Mouse (Mus musculus): Measurements from ENCODE around the gene Tex9.
A peak's percentile ranks its signal among the peaks of the same experiment; 100 is the strongest.
"Not testable (repeated sequence)": the region's sequence is repeated elsewhere in the genome, so short reads cannot be mapped to it uniquely, and the experiment has no call there.

The Tex9 gene

DNA sequence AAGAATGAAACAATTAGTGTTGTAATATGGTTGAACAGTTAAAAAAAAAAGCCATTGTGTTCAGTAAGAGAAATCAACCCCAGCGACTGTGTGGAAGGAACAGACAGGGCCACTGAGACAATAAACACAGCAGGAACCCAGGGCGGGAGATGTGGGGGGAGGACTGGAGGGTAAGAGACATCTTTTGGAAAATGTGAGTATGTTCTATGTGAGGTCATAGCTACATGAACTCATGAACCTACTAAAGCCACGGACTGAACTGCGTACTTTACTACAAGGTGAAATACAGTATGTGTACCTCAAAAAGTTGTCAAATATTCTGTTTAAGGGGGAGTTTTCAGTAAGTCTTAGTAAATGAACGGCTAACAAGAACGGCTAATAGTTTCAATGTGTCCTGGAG lies 14.7 kb downstream of the Tex9 start:
- DNase-seq: no peak

DNA sequence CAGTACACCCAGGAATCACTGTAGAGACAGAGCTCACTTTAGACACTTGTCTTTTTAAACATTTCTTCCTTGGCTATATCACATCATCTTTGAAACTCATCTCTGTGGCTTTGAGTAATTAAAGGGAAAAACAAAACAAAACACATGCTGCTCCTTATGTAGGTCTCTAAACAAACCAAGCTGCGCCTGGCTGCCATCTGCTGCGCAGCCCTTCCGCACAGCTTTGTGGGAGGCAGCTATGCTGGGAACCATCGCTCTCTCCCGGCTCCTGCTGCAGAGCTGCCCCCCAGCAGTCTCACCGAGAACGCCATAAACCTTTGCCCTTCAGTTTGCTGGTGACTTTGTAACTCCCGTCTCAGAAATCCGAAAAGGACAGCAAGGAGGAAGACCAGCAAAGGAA lies 16.5 kb downstream of the Tex9 start:
- no peak for DNase-seq

DNA sequence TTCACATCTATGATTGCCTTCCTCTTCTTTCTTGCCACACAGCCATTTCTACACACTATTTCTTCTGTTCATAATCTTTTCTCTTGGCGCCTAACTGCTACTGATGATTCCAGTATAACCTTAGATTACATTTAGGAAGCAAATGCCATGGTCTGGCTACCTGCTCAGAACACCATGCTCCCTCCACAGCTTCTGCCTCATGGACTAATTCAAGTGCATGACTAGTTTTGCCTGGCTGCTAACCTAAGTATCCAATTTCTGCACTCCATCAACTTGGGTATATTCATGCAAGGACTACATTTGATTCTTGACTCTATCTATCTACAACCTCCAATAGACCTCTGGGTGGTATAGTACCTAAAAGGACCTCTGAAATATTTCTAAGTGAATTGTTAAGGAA lies 22.2 kb downstream of the Tex9 start:
- no peak for DNase-seq

DNA sequence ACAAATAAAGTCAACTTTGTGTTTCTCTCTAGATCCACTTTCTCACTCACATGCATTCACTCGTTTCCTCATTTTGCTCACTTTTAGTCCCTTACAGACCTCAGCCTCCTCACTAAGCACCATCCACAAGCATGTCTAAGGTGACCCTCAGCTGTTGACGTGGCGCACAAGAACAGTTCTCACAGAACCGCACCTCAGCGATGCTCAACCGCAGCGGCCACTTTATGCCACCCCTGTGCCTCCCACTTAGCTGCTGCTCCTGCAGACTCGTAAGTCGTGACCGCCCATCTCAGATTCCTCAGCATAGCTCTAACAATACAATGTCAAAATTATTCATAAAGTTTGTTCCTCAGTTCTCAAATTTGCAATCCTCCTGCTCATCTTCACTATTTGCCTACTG lies 23.4 kb downstream of the Tex9 start:
- DNase-seq: no peak

DNA sequence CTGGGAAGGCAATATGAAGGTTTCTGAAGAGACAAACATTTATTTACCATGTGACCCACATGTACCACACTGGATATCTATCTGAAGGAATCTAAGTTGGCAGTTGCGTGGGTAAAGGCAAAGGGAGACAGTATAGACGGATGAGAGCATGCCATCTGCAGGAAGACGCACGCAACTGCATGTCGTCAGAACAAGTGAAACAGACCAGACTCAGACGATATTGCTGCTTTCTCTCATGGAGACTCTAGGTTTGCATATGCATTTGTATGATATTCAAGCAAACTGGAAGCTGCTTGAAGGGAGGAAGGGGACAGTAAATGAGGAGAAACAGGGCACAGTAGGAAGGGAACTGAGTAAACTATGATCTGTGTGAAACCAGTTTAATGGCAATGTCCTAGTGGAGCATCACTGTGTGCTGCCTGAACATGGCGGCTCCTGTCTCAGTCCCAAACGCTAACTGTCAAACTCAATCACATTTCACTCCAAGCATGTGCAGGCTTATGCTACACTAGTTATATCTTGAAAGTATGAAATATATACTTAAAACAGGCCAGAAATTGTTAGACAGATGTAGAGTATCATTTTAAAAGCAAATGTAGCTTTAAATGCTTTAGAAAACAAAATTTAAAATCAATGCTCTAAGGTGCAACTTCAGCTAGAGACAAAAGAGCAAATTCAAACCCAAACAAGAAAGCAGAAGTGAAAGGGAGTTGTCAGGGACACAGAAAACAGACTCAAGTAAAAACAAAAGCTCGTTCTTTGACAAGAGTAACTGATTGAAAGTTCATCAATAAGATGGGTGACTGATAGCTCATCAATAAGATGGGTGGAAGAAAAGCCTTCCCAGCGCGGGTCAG lies 24.2 kb downstream of the Tex9 start:
- DNase-seq: peak; percentile 70

DNA sequence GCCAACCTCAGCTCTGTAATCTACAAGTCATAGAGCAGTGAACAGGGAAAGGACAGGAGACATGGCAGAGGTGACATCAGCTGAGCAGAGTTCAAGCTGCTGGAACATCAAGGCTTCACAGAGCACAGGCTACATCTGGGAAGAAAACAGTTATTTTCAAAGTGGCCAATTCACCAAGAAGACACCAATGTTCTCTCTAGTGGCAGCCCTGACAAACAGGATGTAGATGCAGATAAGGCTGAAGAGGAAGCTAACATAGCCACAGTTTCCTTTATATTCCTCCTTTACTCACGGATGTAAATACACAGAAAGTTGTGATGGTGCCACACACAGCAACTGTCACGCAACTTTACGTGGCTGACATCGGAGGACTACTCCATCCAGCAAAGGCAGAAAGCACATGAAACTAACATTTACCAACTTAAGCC lies 26.2 kb downstream of the Tex9 start:
- DNase-seq: peak; percentile 53

DNA sequence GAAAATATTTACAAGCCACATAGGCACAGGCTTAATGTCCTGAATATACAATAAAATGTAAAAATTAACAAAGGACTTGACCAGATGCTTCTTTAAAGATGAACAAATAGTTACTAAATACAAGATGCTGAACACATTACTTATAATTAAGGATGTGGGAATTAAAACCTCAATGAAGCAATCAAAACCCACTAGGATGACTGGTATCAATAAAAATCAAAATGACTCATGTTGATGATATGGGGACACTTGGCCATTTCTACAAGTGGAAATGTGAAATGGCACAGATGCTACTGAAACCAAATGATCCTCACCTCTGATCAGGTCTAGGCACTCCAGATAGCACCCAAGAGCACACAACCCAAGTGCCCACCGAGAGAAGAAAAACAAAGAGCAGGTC lies 27.2 kb downstream of the Tex9 start:
- DNase-seq: no peak

DNA sequence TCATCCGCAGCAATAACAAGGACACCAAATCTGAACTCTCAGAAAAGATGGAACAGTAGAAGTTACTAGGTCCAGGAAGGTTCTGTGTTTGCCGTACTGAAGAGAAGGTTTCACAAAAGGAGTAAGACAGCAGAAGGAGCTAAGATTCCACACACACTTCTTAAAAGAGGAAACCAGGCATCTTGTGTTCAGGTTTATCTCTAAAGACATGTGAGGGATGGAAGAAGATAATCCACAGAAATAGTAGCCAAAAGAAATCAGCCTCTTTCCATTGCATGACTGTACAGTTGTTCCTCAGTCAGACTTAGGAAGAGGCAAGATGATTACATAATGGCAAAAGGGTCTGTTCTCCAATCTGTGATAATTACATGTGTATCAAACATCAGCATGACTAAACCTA lies 29.6 kb downstream of the Tex9 start:
- no peak for DNase-seq

DNA sequence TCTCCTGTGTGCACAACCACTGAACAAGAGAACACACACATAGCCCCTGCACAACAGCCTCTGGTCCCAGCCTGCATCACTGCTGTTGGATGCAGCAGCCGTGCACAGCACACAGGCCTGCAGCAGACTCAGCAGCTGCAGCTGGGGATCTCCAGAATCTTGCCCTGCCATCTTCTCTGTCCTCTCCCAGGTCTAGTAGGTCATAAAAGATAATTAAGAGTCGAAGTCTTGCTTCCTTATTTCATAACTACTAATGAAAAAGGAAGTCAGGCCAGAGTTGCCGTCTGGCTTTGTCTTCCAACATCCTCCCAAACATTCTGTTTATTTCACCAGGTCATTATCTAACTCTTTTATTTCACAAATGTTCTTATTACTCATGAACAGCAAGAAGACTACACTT lies 31.2 kb downstream of the Tex9 start:
- DNase-seq: no peak

DNA sequence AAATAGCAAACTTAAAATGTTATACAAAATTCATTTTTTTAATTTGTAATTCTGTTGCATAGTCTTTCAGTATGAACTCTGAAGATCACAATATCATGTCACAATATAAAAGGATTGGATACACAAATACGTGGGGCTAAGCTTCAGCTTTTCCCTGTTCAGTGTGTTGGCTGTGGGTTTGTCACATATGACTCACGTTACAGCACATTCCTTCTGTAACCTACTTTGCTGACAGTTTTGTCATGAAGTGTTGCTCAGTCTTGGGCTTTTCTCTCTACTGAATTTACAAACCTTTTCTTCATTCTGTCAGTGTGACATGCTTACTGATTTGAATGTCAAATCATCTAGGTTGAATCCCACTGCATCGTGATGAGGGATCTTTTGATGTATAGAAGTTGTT lies 32.3 kb downstream of the Tex9 start:
- DNase-seq: no peak

DNA sequence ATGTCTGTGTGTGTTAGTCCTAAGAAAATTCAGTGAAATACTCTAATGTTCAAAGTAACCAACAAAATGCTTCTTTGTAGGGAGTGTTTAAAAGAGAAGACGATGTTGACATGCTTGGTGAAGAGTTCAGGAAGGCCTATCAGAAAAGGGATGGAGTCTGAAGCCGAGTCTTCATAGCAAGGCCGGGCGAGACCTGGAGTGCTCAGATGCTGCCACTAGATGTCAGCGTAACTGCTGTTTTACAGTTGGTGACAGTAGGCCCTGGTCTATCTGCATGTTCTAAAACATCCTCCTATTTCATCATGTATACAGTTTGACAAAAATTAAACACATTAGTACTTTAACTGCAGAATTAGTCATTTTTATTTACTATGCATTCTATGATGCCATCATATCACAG lies 33.8 kb downstream of the Tex9 start:
- peak; percentile 90 for DNase-seq

DNA sequence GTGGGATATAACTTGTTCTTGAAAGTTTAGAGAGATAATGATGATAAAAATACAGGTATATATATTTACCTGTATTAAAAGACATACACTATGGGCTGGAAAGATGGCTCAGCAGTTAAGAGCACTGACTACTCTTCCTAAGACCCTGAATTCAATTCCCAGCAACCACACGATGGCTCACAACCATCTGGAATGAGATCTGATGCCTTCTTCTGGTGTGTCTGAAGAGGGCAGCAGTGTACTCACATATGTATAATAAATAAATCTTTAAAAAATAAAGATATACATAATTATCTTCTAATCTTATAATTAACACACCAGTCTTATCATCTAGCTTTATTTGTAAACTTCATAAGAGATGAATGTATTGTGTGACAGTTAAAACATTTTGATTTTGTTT lies 35.6 kb downstream of the Tex9 start:
- no peak for DNase-seq

DNA sequence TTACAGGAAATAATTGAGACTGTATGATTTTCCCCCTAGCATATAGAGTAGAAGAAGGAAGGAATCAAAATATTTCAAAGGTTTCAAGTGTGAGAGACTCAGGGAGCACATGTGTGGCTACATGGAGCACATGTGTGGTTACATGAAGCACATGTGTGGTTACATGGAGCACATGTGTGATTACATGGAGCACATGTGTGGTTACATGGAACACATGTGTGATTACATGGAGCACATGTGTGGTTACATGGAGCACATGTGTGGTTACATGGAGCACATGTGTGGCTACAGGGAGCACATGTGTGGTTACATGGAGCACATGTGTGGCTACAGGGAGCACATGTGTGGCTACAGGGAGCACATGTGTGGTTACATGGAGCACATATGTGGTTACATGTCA lies 37.7 kb downstream of the Tex9 start:
- not testable (repeated sequence) for DNase-seq

DNA sequence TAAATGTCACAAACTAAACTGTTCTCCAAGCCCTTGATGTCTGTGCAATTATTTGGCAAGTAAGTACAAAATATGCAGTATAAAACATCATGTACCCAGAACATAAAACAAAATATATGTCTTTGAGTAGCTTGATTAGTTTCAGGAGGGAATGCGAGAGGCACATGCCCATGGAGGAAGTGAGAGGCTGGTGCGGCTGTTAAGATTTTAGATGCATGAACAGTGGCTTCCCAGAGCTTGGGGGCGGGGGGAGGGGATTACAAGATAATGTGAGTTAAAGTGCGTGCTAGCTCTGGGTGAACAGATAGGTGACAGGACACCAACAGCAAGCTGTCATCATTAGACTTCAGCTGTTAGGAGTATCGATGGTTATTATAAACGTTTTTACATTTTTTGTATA lies 40.9 kb downstream of the Tex9 start:
- DNase-seq: no peak

DNA sequence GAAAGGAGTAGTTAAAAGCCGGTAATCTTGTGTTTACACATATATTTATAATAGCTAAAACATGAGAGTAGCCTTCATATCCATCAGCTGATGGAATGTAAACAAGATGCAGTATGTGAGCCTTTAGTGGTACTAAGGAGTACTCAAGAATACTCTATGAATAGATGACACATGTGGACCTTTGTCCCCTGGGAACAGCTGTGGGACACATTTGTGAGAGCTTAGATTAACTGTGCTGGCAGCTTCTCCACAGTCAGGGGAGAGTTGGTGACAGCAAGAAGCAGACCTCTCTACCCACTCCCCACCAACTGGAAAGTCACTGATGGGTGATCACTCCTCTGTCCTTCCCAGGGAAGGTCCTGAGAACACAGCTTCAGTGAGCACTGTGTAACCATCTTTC lies 41.6 kb downstream of the Tex9 start:
- DNase-seq: no peak

DNA sequence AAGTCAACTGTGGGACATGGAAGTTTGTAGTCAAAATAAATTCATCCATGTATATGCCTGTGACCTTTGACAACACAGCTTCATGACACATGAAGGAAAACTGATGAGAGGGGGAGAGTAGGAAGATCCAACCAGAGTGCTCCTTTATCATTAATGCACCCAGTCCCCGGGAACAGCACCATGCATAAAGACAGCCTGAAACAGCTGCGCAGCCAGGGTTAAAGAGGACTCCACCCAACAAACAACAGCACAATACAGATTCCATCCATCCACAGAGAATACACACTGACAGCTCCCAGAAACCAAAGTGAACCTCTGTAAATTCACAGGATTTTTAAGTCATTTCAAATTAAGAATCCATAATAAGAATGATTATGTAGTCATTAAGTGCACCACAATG lies 42.2 kb downstream of the Tex9 start:
- no peak for DNase-seq

DNA sequence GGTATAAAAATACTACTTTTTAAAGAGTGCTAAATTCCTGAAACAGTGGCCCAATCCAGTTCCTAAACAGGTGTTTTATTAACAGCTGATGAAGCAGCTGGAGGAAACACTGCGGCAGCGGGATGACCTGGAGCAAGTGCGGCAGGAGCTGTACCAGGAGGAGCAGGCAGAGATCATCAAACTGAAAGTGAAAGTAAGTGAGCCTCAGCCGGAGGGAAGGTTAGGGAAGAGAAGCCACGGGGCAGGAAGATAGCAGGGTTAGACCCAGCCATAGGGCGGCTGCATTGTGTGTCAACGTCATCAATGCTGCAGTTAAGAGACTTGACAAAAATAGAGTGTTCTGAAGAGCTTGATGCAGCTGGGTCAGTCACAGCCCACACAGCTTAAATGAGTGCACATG lies 42.6 kb downstream of the Tex9 start:
- peak; percentile 54 for DNase-seq

DNA sequence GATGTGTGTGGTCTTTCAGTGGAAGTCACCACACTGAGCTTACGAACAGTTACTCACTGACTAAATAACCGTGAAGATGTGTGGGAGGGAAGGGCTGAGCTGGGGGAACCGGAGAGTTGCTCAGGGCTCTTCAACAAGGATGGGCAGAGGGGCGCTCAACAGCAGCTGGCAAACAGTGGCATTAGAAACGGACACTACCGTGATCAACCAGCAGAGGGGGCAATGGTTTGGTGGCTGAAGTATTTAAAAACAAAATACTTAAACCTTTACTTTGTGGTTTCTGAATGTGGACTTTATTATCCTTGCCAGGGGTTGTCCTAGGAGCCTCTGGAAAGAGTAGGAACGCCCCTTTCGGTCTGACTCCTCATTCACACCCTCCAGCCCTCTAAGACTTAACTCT lies 44.0 kb downstream of the Tex9 start:
- DNase-seq: peak; percentile 83

DNA sequence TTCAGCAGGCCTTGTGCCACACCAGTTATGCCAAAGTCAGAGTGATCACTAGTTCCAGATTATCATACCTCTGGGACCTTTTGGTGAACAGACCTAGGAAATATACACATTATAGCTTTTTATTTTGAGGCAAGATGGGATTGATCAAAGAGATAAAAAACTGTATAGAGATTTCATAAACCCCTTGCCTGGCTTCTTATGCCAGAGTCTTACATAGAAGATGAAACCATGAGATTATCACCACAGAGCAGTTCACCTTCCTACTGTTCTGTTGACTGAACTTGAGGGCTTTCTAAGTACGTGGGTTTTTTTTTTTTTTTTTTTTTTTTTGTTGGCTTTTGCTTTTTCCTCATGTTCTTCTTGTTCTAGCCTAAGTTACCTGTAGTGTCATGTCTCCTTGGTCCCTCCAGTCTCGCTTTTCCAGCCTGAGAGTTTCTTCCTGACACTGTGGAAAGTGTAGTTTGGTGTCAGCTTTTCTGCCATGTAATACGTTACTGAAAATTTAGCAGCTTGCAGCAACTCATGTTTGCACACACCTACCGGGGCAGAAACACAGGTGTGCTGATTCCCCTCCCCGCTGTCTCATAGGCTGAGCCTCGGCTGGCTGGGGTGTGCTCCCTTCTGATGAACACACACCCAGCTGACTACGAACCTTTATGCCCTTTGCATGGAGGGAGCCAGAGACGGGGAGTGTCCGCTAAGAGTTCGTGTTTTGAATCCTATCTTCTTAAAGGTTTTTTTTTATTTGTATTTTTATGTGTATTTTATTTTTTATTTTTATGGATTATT lies 49.9 kb downstream of the Tex9 start:
- peak; percentile 72 for DNase-seq

DNA sequence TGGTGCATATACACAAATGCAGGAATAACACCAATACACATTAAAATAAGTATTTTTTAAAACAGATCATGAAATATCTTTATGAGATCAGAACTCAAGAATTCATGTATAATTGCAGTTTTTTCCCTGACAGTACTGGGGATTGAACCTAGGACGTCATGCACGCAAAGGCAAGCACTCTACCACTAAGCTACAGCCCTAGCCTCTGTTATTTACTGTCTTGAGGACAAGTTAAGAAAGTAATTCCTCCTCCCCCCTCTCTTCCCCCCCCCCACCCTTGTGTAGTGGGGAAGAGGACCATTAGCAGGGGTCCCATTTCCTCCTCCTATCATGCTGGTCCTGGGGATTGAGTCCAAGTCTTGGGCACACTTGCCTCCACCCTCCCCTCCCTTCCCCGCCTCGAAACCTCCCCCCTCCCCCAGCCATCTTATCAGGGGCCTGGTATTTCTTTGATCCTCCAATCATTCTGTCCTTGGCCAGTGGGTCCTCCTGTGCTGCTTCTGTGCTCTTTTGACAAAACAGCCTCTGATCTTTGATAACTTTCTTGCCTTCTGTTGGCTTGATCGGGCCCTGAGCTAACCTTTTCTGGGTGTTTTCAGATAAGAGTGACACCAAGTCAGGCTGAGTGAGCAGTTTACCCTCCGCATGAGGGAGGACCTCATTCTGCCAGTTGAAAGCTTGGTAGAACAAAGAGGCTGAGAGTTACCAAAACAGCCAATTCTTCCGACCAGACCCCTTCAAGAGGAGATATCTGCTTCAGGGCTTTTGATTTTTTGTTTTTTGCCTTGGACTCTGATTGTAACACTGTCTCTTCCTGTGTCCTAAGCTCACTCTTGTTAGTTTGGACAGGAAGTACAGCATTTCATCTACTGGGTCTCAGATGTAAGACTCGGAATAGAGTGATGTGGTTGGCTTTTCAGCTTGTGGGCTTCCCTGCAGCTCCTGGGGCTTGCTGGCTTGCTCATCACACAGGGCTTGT lies 50.8 kb downstream of the Tex9 start:
- peak; percentile 46 for DNase-seq

DNA sequence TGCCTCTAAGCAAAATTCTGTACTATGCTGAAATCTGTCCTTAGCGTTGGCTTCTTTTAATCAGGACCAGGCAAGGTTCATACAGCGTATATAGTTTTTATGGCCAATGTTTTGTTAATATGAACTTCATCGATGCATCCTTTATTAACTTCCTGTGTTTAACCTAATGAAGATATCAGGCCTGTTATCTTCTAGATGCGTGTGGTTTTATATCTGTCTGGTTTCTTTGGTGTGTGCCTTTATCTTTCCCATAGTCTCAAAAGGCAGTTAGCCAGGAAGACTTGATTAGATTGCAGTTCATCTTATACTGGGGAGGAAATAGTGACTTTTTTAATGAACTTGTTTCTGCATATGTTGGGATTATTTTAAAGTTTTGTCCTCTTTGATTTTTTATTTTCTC lies 51.7 kb downstream of the Tex9 start:
- no peak for DNase-seq

DNA sequence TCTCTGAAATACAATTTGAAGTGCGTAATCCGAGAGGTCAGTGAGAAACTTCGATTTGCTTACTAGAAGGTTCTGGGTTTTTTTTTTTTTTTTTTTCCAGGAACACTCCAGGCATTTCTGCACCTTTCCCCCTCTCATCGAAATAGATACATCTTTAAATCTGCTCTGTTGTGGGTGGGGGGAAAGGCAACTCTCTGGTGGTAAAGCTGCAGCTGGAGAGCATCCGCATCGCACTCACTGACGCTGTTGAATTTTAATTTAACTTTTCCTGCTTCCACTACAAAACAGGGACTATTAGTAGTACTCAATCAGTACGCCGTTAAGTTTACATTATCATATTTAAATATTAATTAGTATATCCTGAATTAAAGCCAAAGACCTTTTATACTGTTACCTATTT lies 53.3 kb downstream of the Tex9 start:
- DNase-seq: peak; percentile 34

Measured in thymus, postnatal 14 days (tissue).